Mouse (Mus musculus) testis, adult 2 months (tissue): ENCODE measurements around the gene Kcnj9.

ENCODE experiments used
- CTCF ChIP-seq: fragments of 200-500 bp; IDR thresholded peaks from 2 replicates; pipeline ENCODE4 v1.5.1; 2012; ENCODE audit warnings: low read depth, mild to moderate bottlenecking, inconsistent platforms, low read length, moderate library complexity; ENCODE audit not compliant: control insufficient read depth, insufficient read depth, insufficient replicate concordance
- POLR2A ChIP-seq: fragments of 200-500 bp; IDR thresholded peaks from 2 replicates; pipeline ENCODE4 v1.6.1; 2012; ENCODE audit warnings: low read depth, mild to moderate bottlenecking, inconsistent platforms, low read length, moderate library complexity; ENCODE audit not compliant: control insufficient read depth

DNA sequence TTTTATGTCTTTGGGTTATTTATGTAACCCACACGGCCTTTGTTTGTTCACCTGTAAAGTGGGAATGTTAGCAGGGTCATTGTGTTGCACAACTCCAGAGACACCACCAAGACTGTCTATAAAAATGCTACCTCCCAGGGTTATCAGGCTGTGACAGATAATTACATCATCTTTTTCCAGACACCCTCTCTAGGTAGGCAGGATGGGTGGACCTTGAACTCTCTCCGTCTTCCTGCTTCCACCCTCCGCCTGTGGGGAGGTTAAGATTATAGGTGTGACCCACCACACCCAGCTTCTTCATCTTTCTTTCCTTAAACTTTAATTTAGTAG lies 39.5 kb downstream of the Kcnj9 start:
- TF ChIP-seq CTCF (no peak), POLR2A (no peak)
